Mouse (Mus musculus) liver, postnatal 0 days (tissue): Measurements from ENCODE around the gene Hist1h3b. TPM values are rescaled to one million over a fixed set of nuclear protein-coding genes. Genes with fewer than 3 reads are reported as not detected.

Experiments
- ATAC-seq: fragments of 200-750 bp; cut with Nextera tagmentation; 2 replicates; pipeline ENCODE4 v1.8.0; 2017; ENCODE audit warnings: mild to moderate bottlenecking, moderate library complexity
- DNase-seq: peaks from one replicate; pipeline ENCODE4 v3.0.0-alpha.2; 2016
- H3K27ac ChIP-seq: fragments of 300-500 bp; sonication (generic); 2 replicates; pipeline ENCODE4 v1.5.1; 2014; ENCODE audit warnings: antibody characterized with exemption, moderate library complexity, mild to moderate bottlenecking, low read depth
- H3K27me3 ChIP-seq: fragments of 300-500 bp; sonication (generic); 2 replicates; pipeline ENCODE4 v1.6.1; 2014; ENCODE audit warnings: low read length, control low read depth, mixed read lengths; ENCODE audit not compliant: insufficient read depth
- H3K36me3 ChIP-seq: fragments of 300-500 bp; sonication (generic); replicated peaks from 2 replicates; pipeline ENCODE4 v1.6.1; 2014; ENCODE audit warnings: mild to moderate bottlenecking, control low read depth, low read length, moderate library complexity, mixed read lengths; ENCODE audit not compliant: insufficient read depth
- H3K4me1 ChIP-seq: fragments of 300-500 bp; sonication (generic); 2 replicates; pipeline ENCODE4 v1.6.1; 2014; ENCODE audit warnings: antibody characterized with exemption, mild to moderate bottlenecking, control low read depth; ENCODE audit not compliant: insufficient read depth
- H3K4me2 ChIP-seq: fragments of 300-500 bp; sonication (generic); 2 replicates; pipeline ENCODE4 v1.6.1; 2014; ENCODE audit warnings: low read depth, mild to moderate bottlenecking, low read length, moderate library complexity, mixed read lengths
- H3K4me3 ChIP-seq: fragments of 300-500 bp; sonication (generic); 2 replicates; pipeline ENCODE4 v1.5.1; 2014; ENCODE audit warnings: low read depth, low read length
- H3K9ac ChIP-seq: fragments of 300-500 bp; sonication (generic); replicated peaks from 2 replicates; pipeline ENCODE4 v1.6.1; 2014; ENCODE audit warnings: mild to moderate bottlenecking, moderate library complexity
- H3K9me3 ChIP-seq: fragments of 300-500 bp; sonication (generic); 2 replicates; pipeline ENCODE4 v1.6.1; 2016; ENCODE audit warnings: mild to moderate bottlenecking, control low read depth, low read length, mixed read lengths
- CTCF ChIP-seq: sonication (generic); IDR thresholded peaks from 2 replicates; pipeline ENCODE4 v1.5.1; 2016; ENCODE audit warnings: antibody characterized with exemption, low read depth
- EP300 ChIP-seq: IDR thresholded peaks from 2 replicates; pipeline ENCODE4 v1.6.1; 2016; ENCODE audit warnings: antibody characterized with exemption, low read depth, mild to moderate bottlenecking
- WGBS: fragments of 180-500 bp; shearing (Covaris S2); extraction: QIAGEN DNeasy Blood & Tissue Kit; methylation state at CpG from one replicate; pipeline ENCODE4 v1.1.7; 2014; ENCODE audit not compliant: insufficient replicate concordance; 5-methylcytosine and 5-hydroxymethylcytosine counted together
- polyA plus RNA-seq: library from polyadenylated mRNA; unstranded; fragments of >200 nt; fragmentation: Nextera tagmentation; extraction: Ambion mirVana; gene quantifications from 2 replicates; pipeline ENCODE4 v1.2.1, GENCODE M21; 2015

Hist1h3b gene
- polyA plus RNA-seq, 1 experiment from 2014 or later = 16.0 TPM

DNA sequence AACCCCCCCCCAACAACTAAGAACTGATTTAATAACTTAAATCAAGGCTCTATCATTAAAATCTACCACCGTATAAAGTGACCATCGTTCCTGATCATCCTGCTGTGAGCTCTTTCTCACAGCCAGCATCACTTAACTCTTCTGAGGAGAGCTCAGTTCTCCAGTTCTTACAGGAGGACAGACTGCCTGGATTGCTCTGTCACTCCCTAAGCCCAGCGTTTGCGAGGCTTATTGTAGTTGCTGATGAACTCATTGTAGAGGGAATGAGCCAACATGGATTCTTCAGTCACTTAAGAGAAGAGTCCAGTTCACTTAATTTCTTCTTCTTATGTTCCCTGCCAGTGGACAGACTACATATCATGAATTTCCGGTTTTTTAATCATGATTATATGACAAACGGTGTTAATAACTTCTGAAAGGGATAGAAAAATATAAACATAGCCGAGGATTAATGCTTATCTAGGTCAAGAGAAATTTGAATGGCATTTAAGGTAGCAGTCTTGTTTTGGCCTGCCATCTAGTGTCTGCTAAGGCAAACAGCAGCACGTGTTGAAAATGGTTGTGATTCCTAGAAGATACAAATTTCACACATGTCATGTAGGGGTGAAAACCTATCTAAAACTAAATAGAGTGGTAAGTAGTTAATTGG lies 19.8 kb upstream of the Hist1h3b start:
- Histone ChIP-seq H3K9me3 (no peaks in the 10 kb centered on the region), H3K36me3 (no peaks in the 10 kb centered on the region), H3K9ac (no peak overlapping the region), H3K4me2 (no peak overlapping the region), H3K4me1 (peaks cover 15% of the 10 kb centered on the region), H3K27ac (no peak overlapping the region), H3K27me3 (no peaks in the 10 kb centered on the region), H3K4me3 (no peak overlapping the region)
- ATAC-seq (no peak), DNase-seq (peak; percentile 16)
- TF ChIP-seq CTCF = peak; percentile 94
- TF ChIP-seq EP300 = no peak
- 22% methylated on average over 8 of the region's 8 CpGs for WGBS

DNA sequence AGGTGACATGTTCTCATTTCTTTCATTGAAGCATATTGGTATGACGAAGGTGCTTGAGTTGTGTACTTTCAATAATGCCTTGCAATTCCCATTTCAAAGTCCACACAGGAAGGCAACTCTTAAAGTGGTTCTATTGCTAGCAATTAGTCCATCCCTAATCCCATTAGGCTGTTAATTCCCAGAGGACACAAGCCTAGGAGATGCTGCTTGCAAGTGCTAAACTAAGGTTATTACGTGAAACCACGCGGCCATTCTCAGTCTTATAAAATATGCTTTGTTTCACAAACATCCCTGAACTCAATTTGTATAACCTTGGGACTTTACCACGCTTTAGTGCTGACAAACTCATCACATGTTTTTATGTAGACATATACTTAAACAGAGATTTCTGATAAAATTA lies 15.0 kb upstream of the Hist1h3b start:
- TF ChIP-seq EP300 (no peak), CTCF (no peak)
- no peaks in the 10 kb centered on the region for H3K27me3 ChIP-seq
- no peaks in the 10 kb centered on the region for H3K9me3 ChIP-seq
- WGBS = 80% methylated on average over 5 of the region's 5 CpGs
- DNase-seq (no peak), ATAC-seq (no peak)
- no peak overlapping the region for H3K9ac ChIP-seq
- no peak overlapping the region for H3K4me3 ChIP-seq
- peaks cover 5% of the 10 kb centered on the region; the same call in 1 of the 2 replicates for H3K4me1 ChIP-seq
- no peak overlapping the region for H3K4me2 ChIP-seq
- no peak overlapping the region for H3K27ac ChIP-seq
- no peaks in the 10 kb centered on the region for H3K36me3 ChIP-seq

DNA sequence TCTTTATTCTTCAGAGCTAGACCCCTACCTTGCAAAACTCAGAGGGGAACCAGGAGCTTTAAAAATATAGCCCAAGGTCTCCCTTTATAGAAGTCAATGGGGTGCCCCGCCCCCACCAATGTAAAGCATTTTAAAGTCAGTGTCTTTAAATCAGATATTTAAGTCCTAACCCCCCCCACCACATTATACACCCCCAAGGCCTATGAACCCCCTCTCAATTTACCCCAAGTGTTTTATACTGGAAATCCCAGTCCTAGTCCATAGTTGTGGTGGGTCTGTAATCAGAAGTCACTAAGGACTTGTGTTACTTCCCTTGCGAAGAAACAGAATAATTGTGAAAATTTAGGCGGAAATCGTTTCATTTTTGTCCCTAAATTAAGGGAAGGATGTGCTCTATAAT lies 14.0 kb upstream of the Hist1h3b start:
- Histone ChIP-seq H3K4me3 (peak overlapping the region; percentile 72), H3K9ac (peak overlapping the region; percentile 99), H3K27ac (peak overlapping the region; percentile 100), H3K4me1 (peaks cover 5% of the 10 kb centered on the region; the same call in 1 of the 2 replicates), H3K27me3 (no peaks in the 10 kb centered on the region), H3K36me3 (no peaks in the 10 kb centered on the region), H3K4me2 (peak overlapping the region; percentile 86), H3K9me3 (no peaks in the 10 kb centered on the region)
- ATAC-seq (no peak), DNase-seq (peak; percentile 47)
- 24% methylated on average over 4 of the region's 4 CpGs for WGBS
- TF ChIP-seq CTCF (no peak), EP300 (no peak)

DNA sequence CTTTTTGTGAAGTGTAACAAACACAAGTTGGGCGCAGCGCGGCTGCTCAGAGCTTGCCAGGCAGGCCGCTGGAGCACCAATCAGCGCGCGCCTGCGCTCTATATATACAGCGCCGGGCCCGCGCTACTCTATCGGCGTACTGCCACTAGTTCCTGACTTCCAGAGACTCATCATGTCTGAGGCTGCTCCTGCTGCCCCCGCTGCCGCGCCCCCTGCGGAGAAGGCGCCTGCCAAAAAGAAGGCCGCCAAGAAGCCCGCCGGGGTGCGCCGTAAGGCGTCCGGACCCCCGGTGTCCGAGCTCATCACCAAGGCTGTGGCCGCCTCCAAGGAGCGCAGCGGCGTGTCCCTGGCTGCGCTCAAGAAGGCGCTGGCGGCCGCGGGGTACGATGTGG lies 13.4 kb upstream of the Hist1h3b start, which contains the start of gene Hist1h1c:
TSS of gene Hist1h1c (plus strand) at position 132 of the 392 bp plus-strand sequence.
- Histone ChIP-seq H3K4me2 (peak within 1 kb of the TSS; percentile 86), H3K4me3 (peak within 1 kb of the TSS; percentile 72), H3K27ac (peak within 1 kb of the TSS; percentile 100), H3K27me3 (no peaks in the 10 kb centered on the region), H3K4me1 (peaks cover 5% of the 10 kb centered on the region; the same call in 1 of the 2 replicates), H3K9ac (peak within 1 kb of the TSS; percentile 99), H3K9me3 (no peaks in the 10 kb centered on the region), H3K36me3 (no peaks in the 10 kb centered on the region)
- ATAC-seq (peak; percentile 81), DNase-seq (peak; percentile 96)
- peak; percentile 39; the same call in 1 of the 2 replicates for TF ChIP-seq CTCF
- TF ChIP-seq EP300 = no peak
- 0% methylated on average over 31 of the region's 38 CpGs for WGBS

DNA sequence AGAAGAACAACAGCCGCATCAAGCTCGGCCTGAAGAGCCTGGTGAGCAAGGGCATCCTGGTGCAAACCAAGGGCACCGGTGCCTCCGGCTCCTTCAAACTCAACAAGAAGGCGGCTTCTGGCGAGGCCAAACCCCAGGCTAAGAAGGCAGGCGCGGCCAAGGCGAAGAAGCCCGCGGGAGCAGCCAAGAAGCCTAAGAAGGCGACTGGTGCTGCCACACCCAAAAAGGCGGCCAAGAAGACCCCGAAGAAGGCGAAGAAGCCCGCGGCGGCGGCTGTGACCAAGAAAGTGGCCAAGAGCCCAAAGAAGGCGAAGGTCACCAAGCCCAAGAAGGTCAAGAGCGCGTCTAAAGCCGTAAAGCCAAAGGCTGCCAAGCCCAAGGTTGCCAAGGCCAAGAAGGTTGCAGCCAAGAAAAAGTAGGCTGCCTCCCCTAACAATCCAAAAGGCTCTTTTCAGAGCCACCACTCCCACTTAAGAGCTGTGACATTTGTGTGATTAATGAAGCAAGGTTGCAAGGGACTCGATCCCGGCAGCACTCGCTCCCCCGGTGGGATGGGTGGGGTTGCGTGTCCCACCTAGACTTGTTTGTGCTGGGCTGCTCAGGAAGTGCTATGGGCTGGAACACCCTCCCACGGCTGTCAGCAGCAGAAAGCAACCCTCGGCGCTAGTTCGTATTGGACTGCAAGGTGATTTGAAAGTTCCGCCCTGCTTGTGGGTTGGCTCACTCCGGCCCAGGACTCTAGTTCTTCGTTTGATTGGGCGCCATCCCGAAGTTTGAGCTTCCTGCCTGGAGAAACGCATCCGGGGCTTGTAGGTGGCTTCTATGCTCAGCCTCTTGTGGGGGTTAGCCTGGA lies 12.8 kb upstream of the Hist1h3b start:
- Histone ChIP-seq H3K4me1 (peaks cover 5% of the 10 kb centered on the region; the same call in 1 of the 2 replicates), H3K4me2 (peak overlapping the region; percentile 86), H3K27ac (peak overlapping the region; percentile 100), H3K27me3 (no peaks in the 10 kb centered on the region), H3K9me3 (no peaks in the 10 kb centered on the region), H3K36me3 (no peaks in the 10 kb centered on the region), H3K9ac (peak overlapping the region; percentile 99), H3K4me3 (peak overlapping the region; percentile 72)
- ATAC-seq (peak; percentile 59), DNase-seq (peak; percentile 92)
- peak; percentile 48 for TF ChIP-seq EP300
- no peak for TF ChIP-seq CTCF
- 0% methylated on average over 39 of the region's 39 CpGs for WGBS

DNA sequence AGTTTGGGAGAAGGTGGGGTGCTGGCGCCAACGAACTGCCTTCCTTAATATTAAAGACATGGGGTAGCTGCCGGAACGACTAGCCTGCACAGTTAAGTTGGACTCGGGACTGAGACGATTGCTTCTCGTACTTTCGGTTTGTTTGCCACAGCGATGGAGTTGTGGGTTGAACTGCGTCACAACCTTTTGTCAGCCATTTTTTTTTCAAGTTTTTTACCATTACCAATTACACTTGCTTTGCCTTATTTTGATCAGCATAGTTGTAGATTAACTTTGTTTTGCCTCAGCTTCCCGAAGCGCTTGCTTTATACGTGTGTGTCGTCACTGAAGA lies 12.2 kb upstream of the Hist1h3b start:
- DNase-seq = no peak
- no peaks in the 10 kb centered on the region for H3K9me3 ChIP-seq
- under 1% methylated on average over 14 of the region's 14 CpGs for WGBS
- H3K27ac ChIP-seq = peak overlapping the region; percentile 100
- no peaks in the 10 kb centered on the region for H3K27me3 ChIP-seq
- no peaks in the 10 kb centered on the region for H3K36me3 ChIP-seq
- peaks cover 5% of the 10 kb centered on the region; the same call in 1 of the 2 replicates for H3K4me1 ChIP-seq
- peak overlapping the region; percentile 72 for H3K4me3 ChIP-seq
- peak overlapping the region; percentile 99 for H3K9ac ChIP-seq
- ATAC-seq = no peak
- TF ChIP-seq EP300 (peak; percentile 12), CTCF (no peak)
- H3K4me2 ChIP-seq = peak overlapping the region; percentile 86
